Mouse (Mus musculus) midbrain, embryonic 12.5 days (tissue): ENCODE results near the gene Tns3. TPM values are rescaled to one million over a fixed set of nuclear protein-coding genes. Genes with fewer than 3 reads are reported as not detected.

Source experiments
- ATAC-seq: fragments of 200-750 bp; cut with Nextera tagmentation; 2 replicates; pipeline ENCODE4 v1.8.0; 2017; ENCODE audit warnings: low read depth, moderate TSS enrichment, moderate library complexity; ENCODE audit not compliant: low FRiP score
- H3K27ac ChIP-seq: fragments of 300-500 bp; sonication (generic); replicated peaks from 2 replicates; pipeline ENCODE4 v1.5.1; 2016; ENCODE audit warnings: mild to moderate bottlenecking
- H3K27me3 ChIP-seq: fragments of 300-500 bp; sonication (generic); 2 replicates; pipeline ENCODE4 v1.6.1; 2016; ENCODE audit warnings: mild to moderate bottlenecking
- H3K36me3 ChIP-seq: fragments of 300-500 bp; sonication (generic); 2 replicates; pipeline ENCODE4 v1.6.1; 2016
- H3K4me1 ChIP-seq: fragments of 300-500 bp; sonication (generic); 2 replicates; pipeline ENCODE4 v1.6.1; 2016
- H3K4me2 ChIP-seq: fragments of 300-500 bp; sonication (generic); replicated peaks from 2 replicates; pipeline ENCODE4 v1.6.1; 2016; ENCODE audit warnings: mild to moderate bottlenecking, moderate library complexity
- H3K4me3 ChIP-seq: fragments of 300-500 bp; sonication (generic); 2 replicates; pipeline ENCODE4 v1.5.1; 2016; ENCODE audit warnings: mild to moderate bottlenecking
- H3K9ac ChIP-seq: fragments of 300-500 bp; sonication (generic); replicated peaks from 2 replicates; pipeline ENCODE4 v1.6.1; 2016; ENCODE audit warnings: mild to moderate bottlenecking, moderate library complexity
- H3K9me3 ChIP-seq: fragments of 300-500 bp; sonication (generic); 2 replicates; pipeline ENCODE4 v1.6.1; 2016; ENCODE audit warnings: mild to moderate bottlenecking
- WGBS: fragments of 180-500 bp; shearing (Covaris S2); methylation state at CpG from one replicate; pipeline ENCODE4 v1.1.7; 2016; 5-methylcytosine and 5-hydroxymethylcytosine counted together
- polyA plus RNA-seq: library from polyadenylated mRNA; unstranded; fragments of >200 nt; fragmentation: Nextera tagmentation; extraction: Ambion mirVana; gene quantifications from 2 replicates; pipeline ENCODE4 v1.2.1, GENCODE M21; 2016

The Tns3 gene
- polyA plus RNA-seq, 1 experiment from 2014 or later, result 11.8 TPM

DNA sequence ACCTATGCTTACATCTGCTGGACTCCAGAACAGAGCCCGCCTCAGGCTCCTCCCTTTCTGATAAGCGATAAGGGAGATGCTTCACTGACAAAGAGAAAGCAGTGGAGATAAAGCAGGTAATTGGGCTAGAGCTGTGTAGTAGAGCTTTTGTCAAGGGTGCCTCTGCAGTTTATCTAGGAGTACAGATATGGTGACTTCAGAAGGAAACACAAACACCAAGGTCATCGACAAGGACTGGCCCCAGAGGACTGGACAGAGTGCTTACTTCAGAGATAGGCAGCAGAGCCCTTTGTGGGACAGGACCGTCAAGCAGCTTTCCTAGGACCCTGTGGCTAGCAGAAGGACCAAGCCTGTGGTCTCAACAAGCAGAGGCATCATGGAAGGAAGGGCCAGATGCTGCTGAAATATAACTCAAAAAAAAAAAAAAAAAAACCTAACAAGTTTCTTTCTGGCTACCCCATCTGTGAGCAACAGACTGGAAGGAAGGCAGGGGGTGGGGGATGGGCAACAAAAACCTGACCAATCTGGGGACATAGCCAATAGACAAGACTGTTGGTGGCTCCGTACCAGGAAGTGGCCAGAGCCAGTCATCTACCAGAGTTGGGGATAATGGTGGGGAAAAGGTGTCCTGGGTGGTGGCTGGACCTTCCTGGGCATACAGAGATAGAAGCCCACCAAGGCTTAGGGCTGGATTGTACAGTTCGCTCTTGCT lies 25.2 kb downstream of the Tns3 start:
- ATAC-seq, result no peak
- Histone ChIP-seq H3K4me3 (no peak overlapping the region), H3K27me3 (no peaks in the 10 kb centered on the region; the same call in 1 of the 2 replicates), H3K4me1 (no peaks in the 10 kb centered on the region), H3K27ac (no peak overlapping the region), H3K9ac (no peak overlapping the region), H3K4me2 (no peak overlapping the region), H3K9me3 (no peaks in the 10 kb centered on the region), H3K36me3 (no peaks in the 10 kb centered on the region)
- 91% methylated on average over 5 of the region's 6 CpGs for WGBS

GRCm38 (mm10) chr11:8637469-8638447 lies 26.6 kb downstream of the Tns3 start:
- H3K4me2 ChIP-seq, result no peak overlapping the region
- ATAC-seq, result no peak
- no peaks in the 10 kb centered on the region for H3K4me1 ChIP-seq
- H3K9me3 ChIP-seq, result no peaks in the 10 kb centered on the region
- no peak overlapping the region for H3K9ac ChIP-seq
- H3K27ac ChIP-seq, result no peak overlapping the region
- H3K36me3 ChIP-seq, result no peaks in the 10 kb centered on the region
- H3K4me3 ChIP-seq, result no peak overlapping the region
- 81% methylated on average over 10 of the region's 10 CpGs for WGBS
- no peaks in the 10 kb centered on the region; the same call in 1 of the 2 replicates for H3K27me3 ChIP-seq

DNA sequence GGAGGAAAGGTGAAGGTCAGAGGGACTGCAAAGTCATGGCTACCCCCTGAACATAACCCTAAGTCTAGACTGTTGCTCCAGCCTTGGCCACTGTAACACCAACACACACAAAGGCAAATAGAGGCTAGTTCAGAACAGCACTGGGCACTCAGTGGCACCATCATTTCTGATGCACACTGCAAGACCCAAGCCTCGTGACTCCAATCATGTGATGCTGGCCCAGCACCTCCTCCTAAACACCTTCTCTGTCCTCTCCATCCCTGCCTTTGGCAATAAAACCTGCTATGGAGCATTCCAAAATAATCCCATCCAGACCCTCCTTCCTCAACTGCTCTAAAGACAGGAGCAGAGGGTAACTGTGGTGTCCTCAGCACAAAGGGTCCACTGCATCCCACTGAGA lies 27.7 kb downstream of the Tns3 start:
- H3K27ac ChIP-seq, result no peak overlapping the region
- no peaks in the 10 kb centered on the region; the same call in 1 of the 2 replicates for H3K27me3 ChIP-seq
- WGBS, result 86% methylated on average over 1 of the region's 1 CpGs
- no peaks in the 10 kb centered on the region for H3K4me1 ChIP-seq
- no peaks in the 10 kb centered on the region for H3K9me3 ChIP-seq
- H3K9ac ChIP-seq, result no peak overlapping the region
- no peak for ATAC-seq
- H3K36me3 ChIP-seq, result no peaks in the 10 kb centered on the region
- H3K4me2 ChIP-seq, result no peak overlapping the region
- no peak overlapping the region for H3K4me3 ChIP-seq

DNA sequence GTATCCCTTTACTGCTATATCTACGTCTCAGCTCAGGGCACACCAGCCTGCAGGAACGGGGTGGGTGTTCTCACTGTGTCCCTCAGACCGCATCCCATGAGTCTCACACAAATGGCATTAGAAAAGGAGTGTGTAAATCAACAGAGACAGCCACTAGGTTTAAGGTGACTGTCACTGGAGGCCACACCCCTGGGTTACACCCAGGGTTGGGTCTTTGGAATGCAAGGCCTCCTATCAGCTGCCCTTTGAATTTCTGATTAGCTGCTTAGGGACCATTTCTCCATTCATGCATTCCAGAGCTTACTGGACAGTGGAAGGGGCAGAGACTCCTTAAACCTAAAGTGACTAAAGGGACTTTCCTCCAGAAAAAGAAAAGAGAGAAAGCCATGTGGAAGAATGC lies 28.6 kb downstream of the Tns3 start:
- Histone ChIP-seq H3K4me3 (no peak overlapping the region), H3K9me3 (no peaks in the 10 kb centered on the region), H3K4me1 (no peaks in the 10 kb centered on the region), H3K27ac (no peak overlapping the region), H3K36me3 (no peaks in the 10 kb centered on the region), H3K27me3 (no peaks in the 10 kb centered on the region; the same call in 1 of the 2 replicates), H3K4me2 (no peak overlapping the region), H3K9ac (no peak overlapping the region)
- 85% methylated on average over 3 of the region's 3 CpGs for WGBS
- no peak for ATAC-seq

DNA sequence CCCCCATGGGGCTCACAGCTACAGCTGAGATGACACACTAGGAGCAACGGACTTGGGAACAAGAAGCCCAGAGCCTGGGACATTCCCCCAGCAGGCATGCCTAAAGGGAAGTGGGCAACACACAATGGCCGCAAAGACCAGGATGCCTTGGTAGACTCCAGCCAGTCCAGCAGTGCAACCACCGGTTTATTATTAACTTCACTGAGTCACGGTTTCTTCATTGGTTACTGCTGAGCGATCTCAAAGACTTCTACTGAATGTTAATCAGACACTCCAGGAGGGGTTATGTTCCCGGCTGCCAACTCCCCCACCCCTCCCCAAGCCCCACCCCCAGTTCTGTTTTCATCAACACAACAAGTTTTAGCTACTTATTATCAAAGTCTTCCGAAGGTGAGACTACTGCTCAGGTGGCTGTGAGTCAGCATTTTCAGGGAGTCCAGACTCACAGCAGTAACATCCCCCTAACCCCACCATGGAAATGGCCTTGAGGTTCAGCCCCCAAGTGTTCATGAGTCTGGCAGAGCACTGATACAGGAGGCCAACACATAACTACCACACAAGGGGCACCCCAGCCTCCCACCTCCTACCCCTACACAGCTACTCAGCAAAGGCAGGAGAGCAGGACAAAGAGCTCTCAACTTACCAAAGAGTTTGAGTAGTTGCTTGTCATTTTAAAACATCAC lies 29.5 kb downstream of the Tns3 start:
- Histone ChIP-seq H3K4me2 (no peak overlapping the region), H3K27me3 (no peaks in the 10 kb centered on the region; the same call in 1 of the 2 replicates), H3K27ac (no peak overlapping the region), H3K36me3 (no peaks in the 10 kb centered on the region), H3K9me3 (no peaks in the 10 kb centered on the region), H3K9ac (no peak overlapping the region), H3K4me3 (no peak overlapping the region), H3K4me1 (no peaks in the 10 kb centered on the region)
- WGBS, result 80% methylated on average over 7 of the region's 7 CpGs
- no peak for ATAC-seq

DNA sequence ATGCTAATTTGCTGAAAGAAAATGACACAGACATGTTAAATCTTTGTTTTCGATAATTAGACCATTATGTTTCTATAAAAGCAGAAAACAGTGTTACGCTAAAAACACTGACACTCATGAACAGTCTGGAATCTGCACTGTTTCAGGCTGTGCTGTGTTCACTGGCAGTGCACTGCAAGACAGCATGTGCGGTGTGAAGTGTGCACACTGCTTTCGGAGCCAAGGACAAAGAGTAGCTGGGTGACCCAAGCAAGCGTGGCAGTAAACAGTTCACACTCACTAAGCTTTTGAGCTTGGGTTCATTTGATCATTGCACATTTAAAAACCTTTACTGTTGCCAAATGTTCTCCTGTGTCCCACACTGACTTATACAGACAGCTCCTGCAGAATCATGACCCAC lies 32.2 kb downstream of the Tns3 start:
- 89% methylated on average over 5 of the region's 5 CpGs for WGBS
- Histone ChIP-seq H3K9me3 (no peaks in the 10 kb centered on the region), H3K27ac (no peak overlapping the region), H3K4me1 (no peaks in the 10 kb centered on the region), H3K4me3 (no peak overlapping the region), H3K4me2 (no peak overlapping the region), H3K27me3 (no peaks in the 10 kb centered on the region; the same call in 1 of the 2 replicates), H3K36me3 (no peaks in the 10 kb centered on the region), H3K9ac (no peak overlapping the region)
- ATAC-seq, result no peak

DNA sequence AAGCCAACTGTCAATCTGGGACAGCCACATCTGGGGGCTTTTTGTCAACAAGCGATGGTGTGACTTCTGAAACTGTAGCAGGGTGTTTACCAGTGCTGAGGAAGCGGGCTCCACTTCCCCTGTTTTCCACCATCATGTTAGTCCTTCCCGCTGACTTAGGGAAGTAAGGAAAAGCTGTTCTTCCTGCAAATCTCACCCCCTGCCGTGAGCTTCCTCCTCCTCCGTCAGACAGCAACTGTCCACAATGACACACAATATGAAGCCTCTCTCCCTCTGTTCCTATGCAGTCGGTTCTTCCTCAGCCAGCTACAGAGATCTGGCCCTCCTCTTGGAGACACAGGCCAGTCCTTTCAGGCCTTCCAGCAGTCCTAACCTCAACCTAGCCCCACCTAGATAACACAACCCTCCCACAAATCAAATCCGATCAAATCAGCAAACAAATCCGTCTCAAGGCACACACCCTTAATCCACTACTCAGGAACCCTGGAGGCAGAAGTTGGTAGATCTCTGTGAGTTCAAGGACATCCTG lies 34.4 kb downstream of the Tns3 start:
- Histone ChIP-seq H3K4me2 (no peak overlapping the region), H3K9ac (no peak overlapping the region), H3K9me3 (no peaks in the 10 kb centered on the region), H3K4me3 (no peak overlapping the region), H3K27ac (no peak overlapping the region), H3K4me1 (peaks cover 8% of the 10 kb centered on the region; the same call in 1 of the 2 replicates), H3K36me3 (no peaks in the 10 kb centered on the region), H3K27me3 (peaks cover 8% of the 10 kb centered on the region)
- WGBS, result 82% methylated on average over 8 of the region's 8 CpGs
- no peak for ATAC-seq

DNA sequence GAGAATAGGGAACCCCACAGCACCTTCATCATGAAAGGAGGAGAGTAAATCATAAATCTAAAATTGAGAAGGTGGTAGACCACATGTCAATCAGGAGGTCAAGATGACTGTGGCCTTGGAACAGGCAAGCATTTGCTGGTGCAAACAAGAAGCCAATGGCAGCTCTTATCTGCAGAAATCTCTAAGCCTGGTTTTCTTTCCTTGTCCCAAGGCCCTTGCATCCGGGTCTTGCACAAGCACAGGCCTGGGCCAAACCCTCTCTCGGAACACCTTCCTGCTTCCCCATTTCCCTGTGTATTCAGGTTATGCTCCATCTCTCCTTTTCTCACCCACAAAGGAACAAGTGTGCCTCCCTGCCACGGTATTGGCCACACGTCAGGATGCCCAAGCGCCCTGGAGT lies 35.0 kb downstream of the Tns3 start:
- Histone ChIP-seq H3K36me3 (no peaks in the 10 kb centered on the region), H3K27me3 (peaks cover 8% of the 10 kb centered on the region), H3K4me1 (peaks cover 8% of the 10 kb centered on the region; the same call in 1 of the 2 replicates), H3K4me3 (no peak overlapping the region), H3K9ac (no peak overlapping the region), H3K27ac (no peak overlapping the region), H3K4me2 (no peak overlapping the region), H3K9me3 (no peaks in the 10 kb centered on the region)
- WGBS, result 92% methylated on average over 5 of the region's 5 CpGs
- ATAC-seq, result no peak

GRCm38 (mm10) chr11:8628846-8629253 lies 35.5 kb downstream of the Tns3 start:
- H3K27me3 ChIP-seq, result peaks cover 12% of the 10 kb centered on the region
- H3K9ac ChIP-seq, result no peak overlapping the region
- H3K4me1 ChIP-seq, result peaks cover 8% of the 10 kb centered on the region; the same call in 1 of the 2 replicates
- no peaks in the 10 kb centered on the region for H3K36me3 ChIP-seq
- ATAC-seq, result no peak
- H3K9me3 ChIP-seq, result no peaks in the 10 kb centered on the region
- no peak overlapping the region for H3K4me2 ChIP-seq
- H3K27ac ChIP-seq, result no peak overlapping the region
- WGBS, result 77% methylated on average over 10 of the region's 10 CpGs
- H3K4me3 ChIP-seq, result no peak overlapping the region

GRCm38 (mm10) chr11:8627156-8627555 lies 37.2 kb downstream of the Tns3 start:
- H3K27me3 ChIP-seq, result peaks cover 28% of the 10 kb centered on the region
- no peak overlapping the region for H3K4me2 ChIP-seq
- no peak overlapping the region for H3K27ac ChIP-seq
- no peaks in the 10 kb centered on the region for H3K9me3 ChIP-seq
- no peak overlapping the region for H3K9ac ChIP-seq
- WGBS, result 91% methylated on average over 6 of the region's 6 CpGs
- ATAC-seq, result no peak
- no peaks in the 10 kb centered on the region for H3K36me3 ChIP-seq
- H3K4me1 ChIP-seq, result peaks cover 12% of the 10 kb centered on the region
- no peak overlapping the region for H3K4me3 ChIP-seq

DNA sequence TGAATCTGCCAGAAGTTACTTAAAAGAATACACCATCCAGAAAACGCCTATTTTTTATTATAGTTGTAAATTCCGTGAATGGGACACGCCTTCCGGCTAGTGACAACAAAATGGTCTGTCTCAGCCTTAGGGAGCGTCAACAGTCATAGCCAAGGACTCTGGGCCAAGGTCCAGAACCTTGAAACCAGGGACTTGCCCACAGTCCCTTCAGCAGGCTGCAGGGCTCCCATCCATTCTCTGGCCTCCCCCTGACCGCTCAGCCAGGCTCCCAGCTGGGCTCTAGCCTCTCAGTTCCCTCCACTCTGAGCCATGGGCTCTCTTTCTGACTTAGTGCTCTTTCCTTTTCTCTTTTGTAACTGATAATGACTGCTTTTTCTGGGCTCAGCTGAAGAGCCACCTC lies 37.6 kb downstream of the Tns3 start:
- ATAC-seq, result no peak
- H3K4me2 ChIP-seq, result no peak overlapping the region
- no peaks in the 10 kb centered on the region for H3K36me3 ChIP-seq
- H3K4me3 ChIP-seq, result no peak overlapping the region
- H3K9ac ChIP-seq, result no peak overlapping the region
- H3K27ac ChIP-seq, result no peak overlapping the region
- H3K9me3 ChIP-seq, result no peaks in the 10 kb centered on the region
- peaks cover 29% of the 10 kb centered on the region for H3K27me3 ChIP-seq
- peaks cover 13% of the 10 kb centered on the region for H3K4me1 ChIP-seq
- WGBS, result 92% methylated on average over 6 of the region's 6 CpGs
